Mouse (Mus musculus) left cerebral cortex, adult 2 months (tissue): ENCODE results near the gene Frmpd3. TPM values are rescaled to one million over a fixed set of nuclear protein-coding genes. Genes with fewer than 3 reads are reported as not detected.
A peak's percentile ranks its signal among the peaks of the same experiment; 100 is the strongest.
"Not testable (repeated sequence)": the region's sequence is repeated elsewhere in the genome, so short reads cannot be mapped to it uniquely, and the experiment has no call there.

ENCODE experiments used
- DNase-seq, 2 experiments: peaks; one replicate each; pipeline ENCODE4 v3.0.0; 2021 to 2022; ENCODE audit warnings: low spot score in 2 of 2, mixed read lengths in 1 of 2; ENCODE audit errors: extremely low spot score in 1 of 2
- H3K27ac ChIP-seq: fragments of 200-600 bp; 2 replicates; pipeline ENCODE4 v1.8.1; 2022
- H3K4me3 ChIP-seq: fragments of 200-600 bp; 2 replicates; pipeline ENCODE4 v1.8.1; 2022
- CTCF ChIP-seq: fragments of 200-600 bp; IDR thresholded peaks from 2 replicates; pipeline ENCODE4 v1.8.1; 2022; ENCODE audit warnings: antibody characterized with exemption, mild to moderate bottlenecking, moderate library complexity
- intact Hi-C: fragments of 180-260 bp; cut with DNase I; formaldehyde crosslinking; loops from one replicate; pipeline ENCODE4 v1.15.1; 2025
- long read RNA-seq, 2 experiments: library from polyadenylated mRNA; stranded (forward); transcript quantifications; one replicate each; pipeline ENCODE4 v2.0.0; 2021; ENCODE audit warnings: borderline mapping rate in 2 of 2
- total RNA-seq, 2 experiments: library from RNA; stranded (reverse); gene quantifications; 2 replicates each; pipeline ENCODE4 v1.2.3; 2021

Frmpd3 gene
- total RNA-seq, result 10 to 100 TPM; 25.6 to 28.6 TPM
- long read RNA-seq, experiment 1, partial matches to known transcripts, result 0 of 1 reads
- long read RNA-seq, experiment 1, other reads (novel, unspliced or antisense), result 1 of 1 reads
- long read RNA-seq, experiment 2, partial matches to known transcripts, result 1 of 4 reads
- long read RNA-seq, experiment 2, other reads (novel, unspliced or antisense), result 3 of 4 reads

DNA sequence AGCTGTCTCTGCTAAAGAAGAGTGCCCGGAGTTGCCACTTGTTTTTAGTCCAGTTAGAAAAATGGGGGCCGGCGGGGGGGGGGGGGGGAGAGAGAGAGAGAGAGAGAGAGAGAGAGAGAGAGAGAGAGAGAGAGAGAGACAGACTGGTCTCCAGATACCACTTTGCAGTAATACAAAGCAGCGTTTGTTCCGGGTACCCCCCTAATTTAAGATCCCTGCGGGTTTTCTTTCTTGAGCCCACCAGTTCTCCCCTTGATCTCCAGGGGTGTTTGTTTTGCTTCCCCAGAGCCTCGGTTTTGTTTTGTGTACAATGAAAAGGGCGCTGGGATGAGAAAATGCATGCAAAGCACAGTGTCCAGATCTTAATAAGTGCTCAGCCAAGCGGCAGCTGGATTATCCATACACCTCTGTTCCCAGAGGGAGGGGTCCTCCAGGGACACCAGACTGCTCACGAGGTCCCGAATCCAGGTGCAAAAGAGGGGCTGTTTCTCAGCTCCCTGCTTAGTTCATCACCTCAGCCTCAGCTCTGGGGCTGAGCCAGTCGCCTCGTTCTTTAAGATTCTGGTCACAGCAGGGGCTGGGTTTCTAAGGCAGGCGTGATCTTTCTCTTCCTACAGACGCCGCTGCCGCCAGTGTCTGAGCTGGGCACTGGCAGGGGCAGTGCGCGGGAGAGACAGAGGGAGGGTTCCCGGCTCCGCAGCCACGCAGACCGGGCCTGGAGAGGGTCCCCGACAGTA, at the start of gene Frmpd3:
TSS of gene Frmpd3 (plus strand) at position 608 of the 737 bp plus-strand sequence.
- no peak for TF ChIP-seq CTCF
- Histone ChIP-seq H3K4me3 (peak within 1 kb of the TSS; percentile 40), H3K27ac (no peak within 1 kb of the TSS)
- intact Hi-C loops, result no loop called here
- peak; percentile 8 to 25 for DNase-seq

- no peak overlapping the region for H3K27ac ChIP-seq
- TF ChIP-seq CTCF, result no peak
- H3K4me3 ChIP-seq, result no peak overlapping the region
- DNase-seq, result no peak
- intact Hi-C loops, result no loop called here
Measured at GRCm38 (mm10) chrX:140303731-140304130, 38.3 kb upstream of the Frmpd3 start.

- TF ChIP-seq CTCF, result no peak
- no peak overlapping the region for H3K27ac ChIP-seq
- intact Hi-C loops, result no loop called here
- no peak for DNase-seq
- H3K4me3 ChIP-seq, result no peak overlapping the region
Measured at GRCm38 (mm10) chrX:140305652-140306051, 36.4 kb upstream of the Frmpd3 start.

DNA sequence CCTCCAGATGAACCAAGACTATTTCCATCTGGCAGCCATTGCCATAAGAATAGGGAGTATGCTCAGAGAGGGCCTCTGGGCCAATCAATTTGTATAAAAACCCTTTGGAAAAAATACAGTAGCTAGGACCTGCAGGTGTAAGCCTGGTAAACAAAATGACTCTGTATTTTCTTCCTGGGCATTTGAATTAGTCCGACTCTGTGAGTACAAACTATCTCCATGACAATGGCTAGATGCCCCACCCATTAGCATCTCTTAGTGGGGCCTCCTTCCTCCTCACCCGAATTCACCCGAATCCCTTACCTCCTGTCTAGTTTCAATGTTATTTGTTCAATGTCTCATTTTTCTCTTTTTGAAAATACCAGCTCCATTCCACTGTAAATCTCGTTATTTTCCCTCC, 24.1 kb upstream of the Frmpd3 start:
- TF ChIP-seq CTCF, result no peak
- no peak overlapping the region for H3K4me3 ChIP-seq
- intact Hi-C loops, result no loop called here
- no peak overlapping the region for H3K27ac ChIP-seq
- DNase-seq, result no peak

GRCm38 (mm10) chrX:140319131-140319530, 22.9 kb upstream of the Frmpd3 start:
- Histone ChIP-seq H3K27ac (no peak overlapping the region), H3K4me3 (no peak overlapping the region)
- intact Hi-C loops, result no loop called here
- TF ChIP-seq CTCF, result no peak
- DNase-seq, result no peak

DNA sequence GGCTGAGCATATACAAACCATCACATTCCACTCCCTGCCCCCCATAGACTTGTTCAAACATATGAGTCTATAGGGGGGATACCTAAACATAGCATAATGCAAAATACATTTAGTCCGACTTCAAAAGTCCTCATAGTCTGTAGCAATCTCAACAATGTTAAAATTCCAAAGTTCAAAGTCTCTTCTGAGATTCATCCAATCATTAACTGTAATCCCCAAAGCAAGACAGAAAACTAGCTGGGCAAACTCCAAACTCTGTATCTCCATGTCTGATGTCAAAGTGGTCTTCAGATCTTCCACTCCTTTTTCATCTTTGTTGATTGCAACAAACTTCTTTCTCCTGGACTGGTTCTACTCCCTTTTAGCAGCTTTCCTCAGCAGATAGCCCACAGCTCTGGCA, 21.4 kb upstream of the Frmpd3 start:
- DNase-seq, H3K27ac ChIP-seq, intact Hi-C loops, H3K4me3 ChIP-seq: not testable (repeated sequence)

- intact Hi-C loops, result no loop called here
- Histone ChIP-seq H3K4me3 (peak overlapping the region; percentile 40), H3K27ac (no peak overlapping the region)
- TF ChIP-seq CTCF, result no peak
- DNase-seq, result no peak
Measured at GRCm38 (mm10) chrX:140342393-140343163, 515 bp downstream of the Frmpd3 start.

GRCm38 (mm10) chrX:140375628-140376027, 33.6 kb downstream of the Frmpd3 start:
- H3K4me3 ChIP-seq, result no peak overlapping the region
- no peak overlapping the region for H3K27ac ChIP-seq
- no peak for DNase-seq
- intact Hi-C loops, result no loop called here
- TF ChIP-seq CTCF, result no peak

- Histone ChIP-seq H3K4me3 (no peak overlapping the region), H3K27ac (no peak overlapping the region)
- peak in 1 of 2 experiments; percentile 9 for DNase-seq
- intact Hi-C loops, result loop anchor here (10.0 kb wide), 1 partner anchor 535 kb away; no protein-coding TSS in a partner anchor
- no peak for TF ChIP-seq CTCF
Measured at GRCm38 (mm10) chrX:140399986-140400385, 57.9 kb downstream of the Frmpd3 start.

DNA sequence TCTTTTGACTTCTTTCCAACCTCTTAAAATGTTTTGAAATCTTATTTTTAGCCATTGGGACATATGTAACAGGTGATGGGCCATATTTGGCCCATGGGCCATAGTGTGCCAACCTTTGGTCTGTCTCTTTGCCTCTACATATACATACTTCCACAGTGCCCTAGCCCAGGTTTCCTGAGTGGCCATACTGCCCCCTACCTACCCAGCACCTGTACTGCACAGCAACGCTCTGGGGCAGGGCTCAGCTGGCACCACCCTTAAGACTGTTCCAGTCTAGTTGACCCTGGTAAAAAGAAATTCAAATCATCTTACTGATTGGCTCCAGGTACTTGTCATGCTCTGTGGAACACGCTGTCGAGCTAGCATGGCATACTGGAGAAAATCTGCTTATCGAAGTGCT, 60.8 kb downstream of the Frmpd3 start:
- TF ChIP-seq CTCF, result peak; percentile 33
- no peak overlapping the region for H3K4me3 ChIP-seq
- no peak for DNase-seq
- H3K27ac ChIP-seq, result no peak overlapping the region
- intact Hi-C loops, result loop anchor here (10.0 kb wide), 1 partner anchor 538 kb away; no protein-coding TSS in a partner anchor

DNA sequence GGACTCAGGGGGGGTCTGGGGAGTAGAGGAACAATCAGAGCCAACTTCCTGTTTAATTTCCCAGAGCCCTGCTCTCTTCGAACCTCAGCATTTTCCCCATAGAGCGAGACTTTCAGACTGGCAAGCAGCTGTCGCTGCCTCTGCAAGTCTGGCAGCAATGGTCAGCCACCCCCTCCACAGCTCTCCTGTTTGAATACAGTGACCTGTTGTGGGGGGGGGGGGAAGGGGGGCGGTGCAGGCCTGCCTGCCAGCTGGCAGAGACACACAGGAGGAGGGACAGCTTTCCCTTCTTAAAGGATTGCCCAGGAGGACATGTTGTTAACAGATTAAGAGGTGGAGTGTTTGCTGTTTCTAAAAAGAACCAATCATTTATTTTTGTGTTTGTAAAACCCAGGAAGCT, 64.0 kb downstream of the Frmpd3 start:
- DNase-seq, result no peak
- intact Hi-C loops, result loop anchor here (10.0 kb wide), 1 partner anchor 541 kb away; no protein-coding TSS in a partner anchor
- TF ChIP-seq CTCF, result no peak
- Histone ChIP-seq H3K27ac (no peak overlapping the region), H3K4me3 (no peak overlapping the region)

GRCm38 (mm10) chrX:140406501-140406900, 64.4 kb downstream of the Frmpd3 start:
- no peak for DNase-seq
- no peak overlapping the region for H3K4me3 ChIP-seq
- H3K27ac ChIP-seq, result no peak overlapping the region
- TF ChIP-seq CTCF, result no peak
- intact Hi-C loops, result loop anchor here (10.0 kb wide), 1 partner anchor 542 kb away; no protein-coding TSS in a partner anchor
